Mouse (Mus musculus) myocyte (in vitro differentiated cells): ENCODE results near the gene Mup6. TPM values are rescaled to one million over a fixed set of nuclear protein-coding genes. Genes with fewer than 3 reads are reported as not detected.
"Not testable (repeated sequence)": the region's sequence is repeated elsewhere in the genome, so short reads cannot be mapped to it uniquely, and the experiment has no call there.

ENCODE experiments used
- H3K27me3 ChIP-seq: one replicate; pipeline ENCODE4 v1.6.1; 2011; ENCODE audit not compliant: control insufficient read depth, insufficient read depth, insufficient read length
- H3K36me3 ChIP-seq: one replicate; pipeline ENCODE4 v1.6.1; 2011; ENCODE audit not compliant: control insufficient read depth, insufficient read depth
- H3K4me2 ChIP-seq: one replicate; pipeline ENCODE4 v1.6.1; 2011; ENCODE audit warnings: low read depth, control low read depth
- H3K4me3 ChIP-seq: one replicate; pipeline ENCODE4 v1.5.1; 2011; ENCODE audit warnings: mild to moderate bottlenecking, control low read depth, moderate library complexity
- H3K79me2 ChIP-seq: one replicate; pipeline ENCODE4 v1.6.1; 2011; ENCODE audit not compliant: control insufficient read depth, insufficient read depth
- H3ac ChIP-seq: one replicate; pipeline ENCODE4 v1.6.1; 2011; ENCODE audit not compliant: control insufficient read depth, insufficient read length
- polyA plus RNA-seq: library from polyadenylated mRNA; unstranded; fragments of >200 nt; fragmentation: generic; extraction: Trizol; gene quantifications from one replicate; pipeline ENCODE4 v1.2.1, GENCODE M21; 2012; ENCODE audit warnings: missing spikeins

The Mup6 gene
- polyA plus RNA-seq, 1 experiment: not detected

GRCm38 (mm10) chr4:60029334-60030111, 65.4 kb downstream of the Mup6 start:
- not testable (repeated sequence) for H3K36me3 ChIP-seq, H3ac ChIP-seq, H3K79me2 ChIP-seq, H3K27me3 ChIP-seq, H3K4me2 ChIP-seq, H3K4me3 ChIP-seq

Other genes with a start within 250 kb of the Mup6 start
- gene Inip, start 162.7 kb upstream of the Mup6 start, polyA plus RNA-seq: 7.4 TPM
- 2.6 TPM for gene Snx30, start 158.5 kb upstream of the Mup6 start, polyA plus RNA-seq
- not detected for gene Slc46a2, start 49.2 kb upstream of the Mup6 start, polyA plus RNA-seq
- not detected for gene Mup4, start 3.6 kb upstream of the Mup6 start, polyA plus RNA-seq
- gene Mup7, start 106.2 kb downstream of the Mup6 start, polyA plus RNA-seq: not detected
- gene Mup2, start 190.0 kb downstream of the Mup6 start, polyA plus RNA-seq: not detected